Mouse (Mus musculus) small intestine, adult 2 months (tissue): ENCODE data around the gene Map3k19. TPM values are rescaled to one million over a fixed set of nuclear protein-coding genes. Genes with fewer than 3 reads are reported as not detected.

Experiments
- H3K27ac ChIP-seq: fragments of 200-500 bp; 2 replicates; pipeline ENCODE4 v1.5.1; 2012; ENCODE audit warnings: low read depth, low read length, control low read depth, inconsistent platforms; ENCODE audit not compliant: insufficient read depth
- H3K27me3 ChIP-seq: fragments of 200-500 bp; 2 replicates; pipeline ENCODE4 v1.6.1; 2012; ENCODE audit warnings: mild to moderate bottlenecking, moderate library complexity, low read length, inconsistent platforms; ENCODE audit not compliant: control insufficient read depth, insufficient read depth
- H3K36me3 ChIP-seq: fragments of 200-500 bp; 2 replicates; pipeline ENCODE4 v1.6.1; 2012; ENCODE audit warnings: mild to moderate bottlenecking, low read length, control low read depth, inconsistent platforms; ENCODE audit not compliant: control insufficient read depth, insufficient read depth
- H3K4me1 ChIP-seq: fragments of 200-500 bp; 2 replicates; pipeline ENCODE4 v1.6.1; 2012; ENCODE audit warnings: low read length, inconsistent platforms, mixed read lengths; ENCODE audit not compliant: control insufficient read depth, insufficient read depth, insufficient read length
- H3K4me3 ChIP-seq: fragments of 200-500 bp; 2 replicates; pipeline ENCODE4 v1.5.1; 2012; ENCODE audit warnings: low read depth, mild to moderate bottlenecking, control low read depth, inconsistent platforms, low read length, moderate library complexity
- CTCF ChIP-seq: fragments of 200-500 bp; IDR thresholded peaks from 2 replicates; pipeline ENCODE4 v1.5.1; 2012; ENCODE audit warnings: low read depth, mild to moderate bottlenecking, control low read depth, inconsistent platforms, low read length, moderate library complexity, mixed read lengths; ENCODE audit not compliant: insufficient replicate concordance, insufficient read length; ENCODE audit errors: extremely low read depth
- POLR2A ChIP-seq: fragments of 200-500 bp; IDR thresholded peaks from 2 replicates; pipeline ENCODE4 v1.6.1; 2012; ENCODE audit warnings: low read depth, mild to moderate bottlenecking, control low read depth, inconsistent platforms, low read length, moderate library complexity
- WGBS: fragments of 180-500 bp; shearing (Covaris S2); methylation state at CpG from one replicate; pipeline ENCODE4 v1.1.7; 2018; 5-methylcytosine and 5-hydroxymethylcytosine counted together
- polyA plus RNA-seq: library from polyadenylated mRNA; depleted of rRNA; stranded (reverse); fragments of >200 nt; gene quantifications from 2 replicates; pipeline ENCODE4 v1.2.3, GENCODE M21; 2012

Gene Map3k19
- polyA plus RNA-seq, 1 experiment, result not detected

- TF ChIP-seq POLR2A (no peak), CTCF (no peak)
- 38% methylated on average over 4 of the region's 4 CpGs for WGBS
- H3K27ac ChIP-seq, result no peak overlapping the region
- no peak overlapping the region for H3K4me3 ChIP-seq
- H3K36me3 ChIP-seq, result no peaks in the 10 kb centered on the region
- no peaks in the 10 kb centered on the region for H3K27me3 ChIP-seq
- H3K4me1 ChIP-seq, result no peaks in the 10 kb centered on the region
These were observed 20.6 kb downstream of the Map3k19 start for GRCm38 (mm10) chr1:127834202-127834601.

- Histone ChIP-seq H3K36me3 (no peaks in the 10 kb centered on the region), H3K27ac (no peak overlapping the region), H3K4me1 (no peaks in the 10 kb centered on the region), H3K4me3 (no peak overlapping the region), H3K27me3 (no peaks in the 10 kb centered on the region)
- WGBS, result 8% methylated on average over 2 of the region's 2 CpGs
- TF ChIP-seq POLR2A, result no peak
- no peak for TF ChIP-seq CTCF
These were observed 21.1 kb downstream of the Map3k19 start for GRCm38 (mm10) chr1:127833714-127834113.

- Histone ChIP-seq H3K27me3 (no peaks in the 10 kb centered on the region), H3K4me3 (no peak overlapping the region), H3K4me1 (no peaks in the 10 kb centered on the region), H3K36me3 (no peaks in the 10 kb centered on the region), H3K27ac (no peak overlapping the region)
- TF ChIP-seq CTCF (no peak), POLR2A (no peak)
- WGBS, result 74% methylated on average over 13 of the region's 13 CpGs
These were observed 24.5 kb downstream of the Map3k19 start for GRCm38 (mm10) chr1:127830215-127830921.

DNA sequence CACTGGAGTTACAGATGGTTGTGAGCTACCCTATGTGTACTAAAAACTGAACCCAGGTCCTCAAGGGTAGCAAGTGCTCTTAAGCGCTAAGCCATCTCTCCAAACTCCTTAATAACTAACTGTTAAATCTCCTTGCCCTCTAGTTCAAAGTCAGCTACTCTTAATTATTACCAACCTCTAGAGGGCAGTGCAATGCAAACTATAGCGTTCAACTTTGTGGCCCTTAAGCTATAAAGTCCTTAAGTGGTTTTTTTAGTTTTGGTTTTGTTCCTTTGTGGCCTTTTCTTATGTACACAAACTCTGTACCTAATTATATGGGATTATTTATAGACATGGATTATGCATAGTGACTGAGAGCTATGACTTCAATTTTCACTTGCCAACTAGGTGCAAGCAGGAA is 27.5 kb downstream of the Map3k19 start:
- no peak for TF ChIP-seq CTCF
- TF ChIP-seq POLR2A, result no peak
- 11% methylated on average over 2 of the region's 2 CpGs for WGBS

DNA sequence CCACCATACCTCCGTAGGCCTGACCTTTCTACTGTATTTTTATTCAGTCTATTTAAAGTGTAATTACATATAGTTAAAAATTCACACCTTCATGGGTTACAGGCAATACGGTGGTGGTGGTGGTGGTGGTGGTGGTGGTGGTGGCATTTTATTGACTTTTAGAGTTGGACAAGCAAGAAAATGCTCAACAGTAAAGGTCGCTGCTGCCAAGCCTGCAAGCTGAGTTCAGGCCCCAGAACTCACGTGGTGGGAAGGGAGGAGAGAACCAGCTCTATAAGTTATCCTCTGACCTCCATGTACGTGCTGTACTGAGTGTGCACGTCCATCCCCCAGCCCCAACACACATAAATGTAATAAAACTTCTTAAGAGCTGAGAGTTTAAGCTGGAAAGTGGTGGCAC is 38.5 kb downstream of the Map3k19 start:
- Histone ChIP-seq H3K36me3 (no peaks in the 10 kb centered on the region), H3K27me3 (no peaks in the 10 kb centered on the region), H3K27ac (no peak overlapping the region), H3K4me3 (no peak overlapping the region), H3K4me1 (no peaks in the 10 kb centered on the region)
- WGBS, result 86% methylated on average over 6 of the region's 6 CpGs
- TF ChIP-seq CTCF (no peak), POLR2A (no peak)

More for the DNA sequence above, 27.5 kb downstream of the Map3k19 start:
- Histone ChIP-seq H3K27ac (no peak overlapping the region), H3K27me3 (no peaks in the 10 kb centered on the region), H3K36me3 (no peaks in the 10 kb centered on the region), H3K4me3 (no peak overlapping the region), H3K4me1 (no peaks in the 10 kb centered on the region)

- no peak overlapping the region for H3K27ac ChIP-seq
- no peaks in the 10 kb centered on the region for H3K27me3 ChIP-seq
- 67% methylated on average over 7 of the region's 7 CpGs for WGBS
- TF ChIP-seq CTCF (no peak), POLR2A (no peak)
- peaks cover 2% of the 10 kb centered on the region; the same call in 1 of the 2 replicates for H3K36me3 ChIP-seq
- no peaks in the 10 kb centered on the region for H3K4me1 ChIP-seq
- H3K4me3 ChIP-seq, result no peak overlapping the region
These were observed 41.9 kb downstream of the Map3k19 start for GRCm38 (mm10) chr1:127812929-127813328.

DNA sequence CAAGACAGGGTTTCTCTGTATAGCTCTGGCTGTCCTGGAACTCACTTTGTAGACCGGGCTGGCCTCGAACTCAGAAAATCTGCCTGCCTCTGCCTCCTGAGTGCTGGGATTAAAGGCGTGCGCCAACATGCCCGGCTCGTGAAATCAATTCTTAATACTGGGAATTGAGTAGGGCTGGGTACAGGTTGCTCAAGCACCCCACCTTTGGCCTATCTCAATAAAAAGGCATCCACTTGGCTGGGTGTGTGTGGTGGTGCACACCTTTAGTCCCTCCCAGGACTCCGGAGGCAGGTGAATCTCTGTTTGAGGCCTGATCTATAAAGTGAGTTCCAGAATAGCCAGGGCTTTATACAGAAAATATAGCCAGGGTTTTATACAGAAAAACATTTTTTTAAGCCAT is 46.2 kb downstream of the Map3k19 start:
- TF ChIP-seq POLR2A, result no peak
- no peak for TF ChIP-seq CTCF
- H3K36me3 ChIP-seq, result peaks cover 19% of the 10 kb centered on the region
- WGBS, result 82% methylated on average over 7 of the region's 7 CpGs
- no peak overlapping the region for H3K27ac ChIP-seq
- H3K4me3 ChIP-seq, result no peak overlapping the region
- H3K4me1 ChIP-seq, result no peaks in the 10 kb centered on the region
- no peaks in the 10 kb centered on the region for H3K27me3 ChIP-seq

- 86% methylated on average over 8 of the region's 8 CpGs for WGBS
- Histone ChIP-seq H3K36me3 (peaks cover 53% of the 10 kb centered on the region), H3K4me1 (no peaks in the 10 kb centered on the region), H3K27me3 (no peaks in the 10 kb centered on the region), H3K27ac (no peak overlapping the region), H3K4me3 (no peak overlapping the region)
- TF ChIP-seq POLR2A (no peak), CTCF (no peak)
These were observed 51.9 kb downstream of the Map3k19 start for GRCm38 (mm10) chr1:127802916-127803315.
